Mouse (Mus musculus): ENCODE measurements around the gene Ptprm.

DNA sequence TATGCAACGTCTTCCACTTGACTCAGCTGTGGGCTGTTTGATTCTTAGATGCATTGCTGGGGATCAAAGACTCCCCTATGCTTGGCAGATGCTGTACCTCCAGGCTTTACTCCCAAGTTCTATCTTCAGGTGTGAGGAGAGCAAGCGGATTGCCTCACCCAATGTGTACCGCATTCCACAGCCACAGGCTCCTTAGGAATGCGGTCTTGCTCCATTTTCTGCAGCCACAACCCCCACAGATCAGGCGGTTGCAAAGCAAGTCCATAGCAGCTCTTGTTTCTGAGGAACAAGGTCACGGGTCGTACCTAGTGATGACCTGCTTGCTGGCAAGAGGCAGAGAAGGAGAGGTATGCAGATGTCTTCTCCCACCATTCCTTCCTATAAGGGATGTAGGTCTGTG lies 4.3 kb upstream of the Ptprm start:
- TF ChIP-seq CTCF (IDR thresholded peaks at IDR 0.05; ENCODE audit: low read depth), result no peak
- no peak for TF ChIP-seq EP300 (IDR thresholded peaks at IDR 0.05; ENCODE audit: low read depth)
